Mouse (Mus musculus): Measurements from ENCODE around the gene Mapk9.

DNA sequence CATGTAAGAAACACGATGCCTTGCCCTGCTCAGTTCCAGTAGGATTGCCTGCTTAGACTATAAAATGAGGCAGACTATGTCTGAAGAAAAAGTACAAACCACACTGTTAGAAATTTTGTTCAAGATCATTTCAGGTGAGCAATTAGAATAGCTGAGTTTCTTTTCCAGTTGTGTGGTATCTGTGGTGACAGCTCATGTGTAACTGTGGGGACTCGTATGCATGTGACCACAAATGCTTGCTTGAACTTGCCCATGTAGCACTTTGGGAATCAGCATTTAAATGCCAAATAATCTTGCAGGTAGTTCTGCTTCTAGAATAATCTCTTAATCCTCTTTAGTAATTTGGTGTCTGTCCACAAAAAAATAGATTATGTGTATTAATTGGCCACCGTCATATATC, 36.8 kb downstream of the Mapk9 start:
- TF ChIP-seq ZNF384 (IDR thresholded peaks at IDR 0.05; ENCODE audit: low read depth, low read length) (no peak), ZC3H11A (IDR thresholded peaks at IDR 0.05; ENCODE audit: borderline replicate concordance, low read depth, low read length) (no peak), HCFC1 (IDR thresholded peaks at IDR 0.05; ENCODE audit: borderline replicate concordance, insufficient read depth, low read length) (no peak), MAFK (IDR thresholded peaks at IDR 0.05; ENCODE audit: insufficient read depth, low read depth, low read length) (no peak)
